ENCODE assay signal across 14 mouse cellular contexts in the genomic region with DNA sequence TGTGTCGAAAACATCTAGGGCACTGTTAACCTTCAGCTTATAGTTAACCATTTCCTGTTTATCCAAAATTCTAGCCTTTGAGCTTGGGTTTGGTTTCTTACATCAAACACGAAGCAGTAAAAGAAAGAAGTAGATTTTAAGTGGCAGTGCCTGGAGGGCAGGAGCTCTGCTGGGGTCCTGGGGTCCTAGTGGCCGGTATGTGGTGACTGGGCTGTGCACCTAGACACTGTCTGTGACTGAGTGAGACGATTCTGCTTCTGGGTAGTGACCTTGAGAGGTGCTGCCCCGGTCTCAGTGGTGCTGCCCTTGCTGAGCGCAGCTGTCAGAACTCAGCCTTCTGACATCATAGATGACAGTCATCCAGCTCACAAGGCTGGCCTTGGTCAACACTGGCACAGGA.
DNase-seq lines count a peak whose midpoint lies in the region; ATAC-seq lines count a peak whose summit lies in the region.
"Had no signal": no experiment of that assay in that cellular context is flagged by ENCODE, and none has a peak within 500 bp of the region (broad histone marks: within the 10 kb centered on the region; RNA-seq: fewer than 3 reads in every experiment).

No protein-coding gene starts in this region.

- DNase-seq in heart, adult 11 months = peak; percentile 55
- no peak for DNase-seq in heart, adult 9 months (ENCODE audit: low spot score in 2 of 2)
- DNase-seq in thymus, postnatal 25 days = peak; percentile 7
- DNase-seq in thymus, postnatal 14 days = no peak
- peak; percentile 62 for DNase-seq in adrenal gland, postnatal 14 days
- no peak for DNase-seq in urinary bladder, postnatal 25 days (ENCODE audit: low spot score)
- DNase-seq in right cerebral cortex, postnatal 4 days = no peak
- DNase-seq: cerebellum, adult 9-11 months; heart, postnatal 36 days; liver; right cerebral cortex, postnatal 14 days had no signal

- no peak for ATAC-seq in megakaryocyte progenitor cell, adult 5-6 weeks (replicated peaks; ENCODE audit: poor library complexity)
- ATAC-seq: intestine, embryonic 16.5 days; lung, postnatal 0 days had no signal

Comparison
In these comparisons a context has a peak if more than half of its experiments do, and no peak if none do; other contexts are left out.
1. DNase-seq: peak in heart, adult 11 months (single experiment), thymus, postnatal 25 days (single experiment) and adrenal gland, postnatal 14 days (single experiment); none in heart, adult 9 months (0 of 2), thymus, postnatal 14 days (single experiment), urinary bladder, postnatal 25 days (single experiment) and right cerebral cortex, postnatal 4 days (single experiment).